Mouse (Mus musculus) CD4-positive, CD25-positive, alpha-beta regulatory T cell (primary cell): ENCODE data around the gene Lipf. TPM values are rescaled to one million over a fixed set of nuclear protein-coding genes. Genes with fewer than 3 reads are reported as not detected.

ENCODE experiments used
- polyA plus RNA-seq: library from polyadenylated mRNA; unstranded; fragments of 100-300 nt; shearing (Covaris generic); gene quantifications from one replicate; pipeline ENCODE4 v1.2.1, GENCODE M21; 2017

The Lipf gene
- polyA plus RNA-seq = not detected

GRCm38 (mm10) chr19:33960887-33961286 lies at the start of gene Lipf:
TSS of gene Lipf (plus strand) at chr19:33961187.

GRCm38 (mm10) chr19:34008002-34008401 lies 47.0 kb downstream of the Lipf start, which contains the start of gene Lipk:
TSS of gene Lipk (plus strand) at chr19:34008290.

Other genes with a start within 250 kb of the Lipf start
- gene Lipo2, start 209.8 kb upstream of the Lipf start, polyA plus RNA-seq = not detected
- gene Lipo3, start 199.2 kb upstream of the Lipf start, polyA plus RNA-seq = 19.9 TPM
- not detected for gene Lipo1, start 173.7 kb upstream of the Lipf start, polyA plus RNA-seq
- gene Lipk, start 47.1 kb downstream of the Lipf start, polyA plus RNA-seq = not detected
- not detected for gene Lipn, start 106.2 kb downstream of the Lipf start, polyA plus RNA-seq
- 0.06 TPM for gene Lipm, start 139.7 kb downstream of the Lipf start, polyA plus RNA-seq
- gene Ankrd22, start 204.9 kb downstream of the Lipf start, polyA plus RNA-seq = not detected
- gene Stambpl1, start 231.0 kb downstream of the Lipf start, polyA plus RNA-seq = 132 TPM